Mouse (Mus musculus): ENCODE data around the gene Gpc3. TPM values are rescaled to one million over a fixed set of nuclear protein-coding genes. Genes with fewer than 3 reads are reported as not detected.

The Gpc3 gene
- polyA plus RNA-seq, 1 experiment = 3.2 TPM

- Histone ChIP-seq H3K4me3 (ENCODE audit: insufficient read depth, low read length) (no peak overlapping the region), H3K4me1 (ENCODE audit: control insufficient read depth, insufficient read depth, low read length) (no peaks in the 10 kb centered on the region), H3K27ac (ENCODE audit: insufficient read depth, low read length) (no peak overlapping the region)
- TF ChIP-seq CTCF (IDR thresholded peaks at IDR 0.05; ENCODE audit: extremely low read depth, insufficient read depth, low read length) (no peak), POLR2A (IDR thresholded peaks at IDR 0.05; ENCODE audit: extremely low read depth, insufficient read depth, low read length) (no peak)
Observed at GRCm38 (mm10) chrX:52526086-52526485, 87.7 kb downstream of the Gpc3 start.

- Histone ChIP-seq H3K4me1 (ENCODE audit: control insufficient read depth, insufficient read depth, low read length) (no peaks in the 10 kb centered on the region), H3K4me3 (ENCODE audit: insufficient read depth, low read length) (no peak overlapping the region), H3K27ac (ENCODE audit: insufficient read depth, low read length) (no peak overlapping the region)
- TF ChIP-seq POLR2A (IDR thresholded peaks at IDR 0.05; ENCODE audit: extremely low read depth, insufficient read depth, low read length) (no peak), CTCF (IDR thresholded peaks at IDR 0.05; ENCODE audit: extremely low read depth, insufficient read depth, low read length) (no peak)
Observed at GRCm38 (mm10) chrX:52525132-52525531, 88.6 kb downstream of the Gpc3 start.

- H3K4me1 ChIP-seq (ENCODE audit: control insufficient read depth, insufficient read depth, low read length) = no peaks in the 10 kb centered on the region
- no peak overlapping the region for H3K4me3 ChIP-seq (ENCODE audit: insufficient read depth, low read length)
- TF ChIP-seq CTCF (IDR thresholded peaks at IDR 0.05; ENCODE audit: extremely low read depth, insufficient read depth, low read length) (no peak), POLR2A (IDR thresholded peaks at IDR 0.05; ENCODE audit: extremely low read depth, insufficient read depth, low read length) (no peak)
- H3K27ac ChIP-seq (ENCODE audit: insufficient read depth, low read length) = no peak overlapping the region
Observed at GRCm38 (mm10) chrX:52514553-52514952, 99.2 kb downstream of the Gpc3 start.

- TF ChIP-seq POLR2A (IDR thresholded peaks at IDR 0.05; ENCODE audit: extremely low read depth, insufficient read depth, low read length) (no peak), CTCF (IDR thresholded peaks at IDR 0.05; ENCODE audit: extremely low read depth, insufficient read depth, low read length) (no peak)
- Histone ChIP-seq H3K4me1 (ENCODE audit: control insufficient read depth, insufficient read depth, low read length) (no peaks in the 10 kb centered on the region), H3K4me3 (ENCODE audit: insufficient read depth, low read length) (no peak overlapping the region), H3K27ac (ENCODE audit: insufficient read depth, low read length) (no peak overlapping the region)
Observed at GRCm38 (mm10) chrX:52511151-52511550, 102.6 kb downstream of the Gpc3 start.

GRCm38 (mm10) chrX:52503857-52504256, 109.9 kb downstream of the Gpc3 start:
- no peaks in the 10 kb centered on the region for H3K4me1 ChIP-seq (ENCODE audit: control insufficient read depth, insufficient read depth, low read length)
- H3K4me3 ChIP-seq (ENCODE audit: insufficient read depth, low read length) = no peak overlapping the region
- TF ChIP-seq POLR2A (IDR thresholded peaks at IDR 0.05; ENCODE audit: extremely low read depth, insufficient read depth, low read length) = no peak
- no peak for TF ChIP-seq CTCF (IDR thresholded peaks at IDR 0.05; ENCODE audit: extremely low read depth, insufficient read depth, low read length)
- no peak overlapping the region for H3K27ac ChIP-seq (ENCODE audit: insufficient read depth, low read length)

- Histone ChIP-seq H3K4me3 (ENCODE audit: insufficient read depth, low read length) (no peak overlapping the region), H3K27ac (ENCODE audit: insufficient read depth, low read length) (no peak overlapping the region), H3K4me1 (ENCODE audit: control insufficient read depth, insufficient read depth, low read length) (no peaks in the 10 kb centered on the region)
- TF ChIP-seq POLR2A (IDR thresholded peaks at IDR 0.05; ENCODE audit: extremely low read depth, insufficient read depth, low read length) = no peak
- no peak for TF ChIP-seq CTCF (IDR thresholded peaks at IDR 0.05; ENCODE audit: extremely low read depth, insufficient read depth, low read length)
Observed at GRCm38 (mm10) chrX:52489461-52489860, 124.3 kb downstream of the Gpc3 start.

GRCm38 (mm10) chrX:52455074-52455588, 158.6 kb downstream of the Gpc3 start:
- H3K4me1 ChIP-seq (ENCODE audit: control insufficient read depth, insufficient read depth, low read length) = no peaks in the 10 kb centered on the region
- TF ChIP-seq CTCF (IDR thresholded peaks at IDR 0.05; ENCODE audit: extremely low read depth, insufficient read depth, low read length) (no peak), POLR2A (IDR thresholded peaks at IDR 0.05; ENCODE audit: extremely low read depth, insufficient read depth, low read length) (no peak)
- H3K4me3 ChIP-seq (ENCODE audit: insufficient read depth, low read length) = no peak overlapping the region
- no peak overlapping the region for H3K27ac ChIP-seq (ENCODE audit: insufficient read depth, low read length)

- TF ChIP-seq CTCF (IDR thresholded peaks at IDR 0.05; ENCODE audit: extremely low read depth, insufficient read depth, low read length) (peak; percentile 90), POLR2A (IDR thresholded peaks at IDR 0.05; ENCODE audit: extremely low read depth, insufficient read depth, low read length) (no peak)
- Histone ChIP-seq H3K27ac (ENCODE audit: insufficient read depth, low read length) (no peak overlapping the region), H3K4me1 (ENCODE audit: control insufficient read depth, insufficient read depth, low read length) (no peaks in the 10 kb centered on the region), H3K4me3 (ENCODE audit: insufficient read depth, low read length) (no peak overlapping the region)
Observed at GRCm38 (mm10) chrX:52453445-52454182, 160.1 kb downstream of the Gpc3 start.

GRCm38 (mm10) chrX:52449177-52449576, 164.6 kb downstream of the Gpc3 start:
- Histone ChIP-seq H3K4me1 (ENCODE audit: control insufficient read depth, insufficient read depth, low read length) (no peaks in the 10 kb centered on the region), H3K27ac (ENCODE audit: insufficient read depth, low read length) (no peak overlapping the region), H3K4me3 (ENCODE audit: insufficient read depth, low read length) (no peak overlapping the region)
- TF ChIP-seq CTCF (IDR thresholded peaks at IDR 0.05; ENCODE audit: extremely low read depth, insufficient read depth, low read length) (no peak), POLR2A (IDR thresholded peaks at IDR 0.05; ENCODE audit: extremely low read depth, insufficient read depth, low read length) (no peak)

- Histone ChIP-seq H3K4me1 (ENCODE audit: control insufficient read depth, insufficient read depth, low read length) (no peaks in the 10 kb centered on the region), H3K27ac (ENCODE audit: insufficient read depth, low read length) (no peak overlapping the region), H3K4me3 (ENCODE audit: insufficient read depth, low read length) (no peak overlapping the region)
- TF ChIP-seq CTCF (IDR thresholded peaks at IDR 0.05; ENCODE audit: extremely low read depth, insufficient read depth, low read length) (no peak), POLR2A (IDR thresholded peaks at IDR 0.05; ENCODE audit: extremely low read depth, insufficient read depth, low read length) (no peak)
Observed at GRCm38 (mm10) chrX:52448496-52448895, 165.3 kb downstream of the Gpc3 start.

Data from cortical plate, adult 2 months (tissue).